Mouse (Mus musculus): ENCODE results near the gene Setdb2.

GRCm38 (mm10) chr14:59435206-59435605 lies 5.5 kb downstream of the Setdb2 start:
- TF ChIP-seq CTCF (conservative IDR thresholded peaks at IDR 0.05; ENCODE audit: insufficient read depth, insufficient read length, low read depth, low read length), result no peak
- TF ChIP-seq POLR2A (IDR thresholded peaks at IDR 0.05; ENCODE audit: low read depth, low read length), result no peak
